Mouse (Mus musculus) stomach, embryonic 14.5 days (tissue): ENCODE data around the gene Gpx4. TPM values are rescaled to one million over a fixed set of nuclear protein-coding genes. Genes with fewer than 3 reads are reported as not detected.
"Not testable (repeated sequence)": the region's sequence is repeated elsewhere in the genome, so short reads cannot be mapped to it uniquely, and the experiment has no call there.

Experiments
- ATAC-seq: fragments of 200-750 bp; cut with Nextera tagmentation; 2 replicates; pipeline ENCODE4 v1.8.0; 2017; ENCODE audit warnings: low read depth, moderate TSS enrichment; ENCODE audit not compliant: insufficient number of reproducible peaks, insufficient read depth, low FRiP score
- H3K27ac ChIP-seq: fragments of 300-500 bp; sonication (generic); 2 replicates; pipeline ENCODE4 v1.5.1; 2014; ENCODE audit warnings: mild to moderate bottlenecking, low read length, moderate library complexity, mixed read lengths
- H3K27me3 ChIP-seq: fragments of 300-500 bp; sonication (generic); 2 replicates; pipeline ENCODE4 v1.6.1; 2014; ENCODE audit warnings: low read length, control low read depth, mixed read lengths; ENCODE audit not compliant: control insufficient read depth, insufficient read depth
- H3K36me3 ChIP-seq: fragments of 300-500 bp; sonication (generic); 2 replicates; pipeline ENCODE4 v1.6.1; 2014; ENCODE audit warnings: mild to moderate bottlenecking, control low read depth, low read length, moderate library complexity, mixed read lengths; ENCODE audit not compliant: control insufficient read depth, insufficient read depth
- H3K4me1 ChIP-seq: fragments of 300-500 bp; sonication (generic); 2 replicates; pipeline ENCODE4 v1.6.1; 2014; ENCODE audit warnings: low read length, control low read depth, mixed read lengths; ENCODE audit not compliant: control insufficient read depth, insufficient read depth
- H3K4me2 ChIP-seq: fragments of 300-500 bp; sonication (generic); replicated peaks from 2 replicates; pipeline ENCODE4 v1.6.1; 2014; ENCODE audit warnings: low read depth, low read length, control low read depth
- H3K4me3 ChIP-seq: fragments of 300-500 bp; sonication (generic); 2 replicates; pipeline ENCODE4 v1.5.1; 2014; ENCODE audit warnings: low read depth, low read length, control low read depth
- H3K9ac ChIP-seq: fragments of 300-500 bp; sonication (generic); replicated peaks from 2 replicates; pipeline ENCODE4 v1.6.1; 2014; ENCODE audit warnings: low read depth, mild to moderate bottlenecking, control low read depth, low read length, moderate library complexity, mixed read lengths
- H3K9me3 ChIP-seq: fragments of 300-500 bp; sonication (generic); 2 replicates; pipeline ENCODE4 v1.6.1; 2016; ENCODE audit warnings: low read depth, low read length, control low read depth; ENCODE audit not compliant: control insufficient read depth
- WGBS: fragments of 180-500 bp; shearing (Covaris S2); extraction: QIAGEN DNeasy Blood & Tissue Kit; methylation state at CpG from one replicate; pipeline ENCODE4 v1.1.7; 2014; 5-methylcytosine and 5-hydroxymethylcytosine counted together
- polyA plus RNA-seq: library from polyadenylated mRNA; unstranded; fragments of >200 nt; fragmentation: Nextera tagmentation; extraction: Ambion mirVana; gene quantifications from 2 replicates; pipeline ENCODE4 v1.2.1, GENCODE M21; 2014

The Gpx4 gene
- polyA plus RNA-seq, 1 experiment from 2014 or later: 466 TPM

DNA sequence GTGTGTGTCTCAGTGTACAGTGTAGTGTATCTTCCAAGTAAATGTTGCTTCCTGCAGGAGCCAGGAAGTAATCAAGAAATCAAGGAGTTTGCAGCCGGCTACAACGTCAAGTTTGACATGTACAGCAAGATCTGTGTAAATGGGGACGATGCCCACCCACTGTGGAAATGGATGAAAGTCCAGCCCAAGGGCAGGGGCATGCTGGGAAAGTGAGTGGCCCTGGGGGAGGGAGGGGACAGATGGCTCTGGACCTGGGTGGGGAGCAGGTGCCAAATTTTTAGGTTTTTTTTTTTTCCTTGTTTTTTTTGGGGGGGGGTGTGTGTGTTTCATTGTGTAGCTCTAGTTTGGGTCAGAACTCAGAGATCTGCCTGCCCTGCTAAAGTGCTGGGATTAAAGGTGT, 7.9 kb downstream of the Gpx4 start:
- Histone ChIP-seq H3K4me1 (peaks cover 25% of the 10 kb centered on the region; the same call in 1 of the 2 replicates), H3K4me2 (peak overlapping the region; percentile 82), H3K36me3 (peaks cover 31% of the 10 kb centered on the region), H3K4me3 (peak overlapping the region; percentile 66; the same call in 1 of the 2 replicates), H3K9ac (peak overlapping the region; percentile 80; the same call in 1 of the 2 replicates)
- not testable (repeated sequence) for ATAC-seq, H3K9me3 ChIP-seq, H3K27me3 ChIP-seq, H3K27ac ChIP-seq
- 33% methylated on average over 3 of the region's 3 CpGs for WGBS

DNA sequence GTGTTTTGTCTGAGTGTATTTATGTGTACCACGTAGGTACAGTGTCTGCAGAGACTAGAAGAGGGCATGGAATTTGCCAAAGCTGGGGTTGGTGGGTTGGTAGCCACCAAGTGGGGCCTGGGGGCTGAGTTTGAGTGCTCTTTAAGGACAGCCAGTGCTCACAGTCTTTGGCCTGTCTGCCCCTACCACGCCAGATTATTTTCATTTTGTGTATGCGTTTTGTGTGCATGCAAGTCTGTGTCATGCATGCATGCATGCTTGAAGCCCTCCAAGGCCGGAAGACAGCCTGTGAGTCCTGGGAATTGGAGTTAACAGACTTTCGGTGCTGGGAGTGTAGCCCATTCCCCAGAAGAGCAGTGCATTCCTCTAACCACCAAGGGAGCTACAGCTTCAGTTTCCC, 8.4 kb downstream of the Gpx4 start:
- Histone ChIP-seq H3K9ac (no peak overlapping the region), H3K4me3 (0 out of 2 replicates have a peak overlapping the region, but pooled peaks have one; percentile 66), H3K27me3 (no peaks in the 10 kb centered on the region), H3K36me3 (peaks cover 31% of the 10 kb centered on the region), H3K27ac (no peak overlapping the region), H3K4me2 (peak overlapping the region; percentile 82), H3K9me3 (no peaks in the 10 kb centered on the region), H3K4me1 (peaks cover 25% of the 10 kb centered on the region; the same call in 1 of the 2 replicates)
- no peak for ATAC-seq
- WGBS: 76% methylated on average over 5 of the region's 5 CpGs

DNA sequence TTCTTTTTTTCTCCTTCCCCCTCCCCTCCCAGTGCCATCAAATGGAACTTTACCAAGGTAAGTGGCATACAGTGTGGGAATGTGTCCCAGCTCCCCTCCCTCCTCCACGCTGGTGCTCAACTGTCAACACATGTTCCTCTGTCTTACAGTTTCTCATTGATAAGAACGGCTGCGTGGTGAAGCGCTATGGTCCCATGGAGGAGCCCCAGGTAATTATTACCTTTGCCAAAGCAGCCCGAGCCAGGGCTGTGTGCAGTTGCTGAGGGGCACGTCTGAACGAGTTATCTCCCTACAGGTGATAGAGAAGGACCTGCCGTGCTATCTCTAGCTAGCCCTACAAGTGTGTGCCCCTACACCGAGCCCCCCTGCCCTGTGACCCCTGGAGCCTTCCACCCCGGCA, 8.9 kb downstream of the Gpx4 start:
- WGBS: 78% methylated on average over 9 of the region's 10 CpGs
- Histone ChIP-seq H3K4me1 (peaks cover 25% of the 10 kb centered on the region; the same call in 1 of the 2 replicates), H3K4me2 (no peak overlapping the region; the same call in 1 of the 2 replicates), H3K9me3 (no peaks in the 10 kb centered on the region), H3K9ac (no peak overlapping the region), H3K27me3 (no peaks in the 10 kb centered on the region), H3K27ac (no peak overlapping the region), H3K4me3 (no peak overlapping the region), H3K36me3 (peaks cover 31% of the 10 kb centered on the region)
- ATAC-seq: no peak

DNA sequence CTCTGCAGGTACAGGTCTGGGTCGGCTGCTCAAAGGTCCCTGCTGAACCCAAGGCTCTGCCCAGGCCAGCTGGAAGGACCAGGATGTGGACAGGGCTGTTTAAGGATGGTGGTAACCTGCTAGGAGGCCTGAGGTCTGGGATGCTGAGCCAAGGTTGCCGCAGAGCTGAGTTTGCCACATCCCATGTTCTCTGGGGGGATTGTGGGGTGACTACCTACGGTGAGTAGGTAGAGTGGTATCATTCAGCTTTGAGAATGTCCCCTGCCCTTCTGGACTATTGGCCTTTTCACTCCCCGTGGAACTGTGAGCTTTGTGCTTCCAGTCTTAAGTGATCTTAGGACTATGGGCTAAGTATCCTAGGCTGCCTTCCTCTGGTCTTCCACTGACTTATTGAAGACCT, 9.5 kb downstream of the Gpx4 start:
- no peaks in the 10 kb centered on the region for H3K9me3 ChIP-seq
- H3K4me3 ChIP-seq: no peak overlapping the region
- no peak overlapping the region for H3K27ac ChIP-seq
- H3K27me3 ChIP-seq: no peaks in the 10 kb centered on the region
- H3K9ac ChIP-seq: no peak overlapping the region
- no peak overlapping the region for H3K4me2 ChIP-seq
- peaks cover 34% of the 10 kb centered on the region for H3K36me3 ChIP-seq
- 92% methylated on average over 4 of the region's 4 CpGs for WGBS
- H3K4me1 ChIP-seq: peaks cover 24% of the 10 kb centered on the region; the same call in 1 of the 2 replicates
- ATAC-seq: no peak

DNA sequence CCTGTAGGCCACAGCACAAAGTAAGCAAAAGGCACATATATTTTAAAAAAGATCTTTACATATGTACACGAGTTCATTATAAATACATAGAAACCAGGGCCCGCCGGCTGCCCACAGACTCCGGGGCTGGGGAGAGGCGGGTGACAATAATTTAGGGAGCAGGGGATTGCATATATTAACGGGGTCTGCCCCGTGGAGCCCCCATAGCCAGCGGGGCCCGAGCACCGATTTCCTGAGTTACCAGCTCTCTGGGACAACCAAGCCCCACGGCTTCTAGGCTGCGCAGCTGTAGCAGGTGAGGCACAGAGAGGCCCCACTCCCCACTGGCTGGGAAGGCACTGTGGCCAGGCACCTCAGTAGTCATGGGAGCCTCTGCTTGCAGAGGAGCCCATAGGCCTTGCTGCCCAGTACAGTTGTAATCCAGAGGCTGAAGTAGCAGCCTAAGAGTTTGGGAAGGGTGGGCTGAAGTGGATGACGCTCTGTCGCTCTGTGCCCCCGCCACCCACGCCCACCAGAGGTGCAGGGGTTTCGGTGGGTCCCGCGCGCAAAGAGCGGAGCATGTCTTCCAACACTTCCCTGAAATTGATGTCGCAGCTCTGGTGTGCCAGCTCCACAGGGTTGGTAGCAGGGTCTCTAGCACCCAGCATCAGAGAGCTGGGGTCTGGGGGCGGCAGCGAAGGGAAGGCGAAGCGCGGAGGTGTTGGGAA, 10.2 kb downstream of the Gpx4 start:
- peaks cover 35% of the 10 kb centered on the region for H3K36me3 ChIP-seq

DNA sequence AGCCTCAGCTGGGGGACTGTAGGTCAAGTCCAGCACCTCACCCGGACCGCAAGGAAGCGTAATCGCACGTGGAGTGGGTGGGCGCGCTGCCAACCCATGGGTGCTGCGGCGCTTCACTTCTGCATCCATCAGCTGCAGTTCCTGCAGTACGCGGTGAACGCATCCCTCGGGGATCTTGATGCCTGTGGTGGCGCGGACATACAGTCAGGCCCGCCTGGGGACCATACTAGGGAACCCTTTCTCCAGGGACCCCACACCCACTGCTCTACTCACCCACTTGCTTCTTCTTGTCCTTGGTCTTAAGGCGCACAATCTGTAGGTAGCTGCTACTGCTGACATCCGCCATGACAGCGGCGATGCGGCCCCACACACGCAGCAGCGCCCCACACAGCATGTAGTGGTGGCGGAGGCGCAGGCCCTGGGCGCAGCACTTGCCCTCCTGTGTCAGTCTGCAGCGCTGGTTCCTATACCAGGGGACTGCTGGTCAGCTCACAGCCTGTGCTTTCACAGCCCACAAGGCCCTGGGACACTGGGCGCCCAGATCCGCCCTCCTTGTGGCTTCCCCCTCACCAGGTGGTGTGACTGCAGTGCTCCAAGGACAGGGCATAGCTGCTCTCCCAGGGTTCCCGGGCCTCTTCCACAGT, 10.8 kb downstream of the Gpx4 start:
- 73% methylated on average over 30 of the region's 30 CpGs for WGBS
- peaks cover 40% of the 10 kb centered on the region for H3K36me3 ChIP-seq

More for the DNA sequence above, 10.2 kb downstream of the Gpx4 start:
- Histone ChIP-seq H3K4me3 (no peak overlapping the region), H3K4me1 (peaks cover 18% of the 10 kb centered on the region; the same call in 1 of the 2 replicates), H3K9me3 (no peaks in the 10 kb centered on the region), H3K27ac (no peak overlapping the region), H3K9ac (no peak overlapping the region), H3K4me2 (no peak overlapping the region), H3K27me3 (no peaks in the 10 kb centered on the region)
- ATAC-seq: no peak
- WGBS: 92% methylated on average over 27 of the region's 27 CpGs

DNA sequence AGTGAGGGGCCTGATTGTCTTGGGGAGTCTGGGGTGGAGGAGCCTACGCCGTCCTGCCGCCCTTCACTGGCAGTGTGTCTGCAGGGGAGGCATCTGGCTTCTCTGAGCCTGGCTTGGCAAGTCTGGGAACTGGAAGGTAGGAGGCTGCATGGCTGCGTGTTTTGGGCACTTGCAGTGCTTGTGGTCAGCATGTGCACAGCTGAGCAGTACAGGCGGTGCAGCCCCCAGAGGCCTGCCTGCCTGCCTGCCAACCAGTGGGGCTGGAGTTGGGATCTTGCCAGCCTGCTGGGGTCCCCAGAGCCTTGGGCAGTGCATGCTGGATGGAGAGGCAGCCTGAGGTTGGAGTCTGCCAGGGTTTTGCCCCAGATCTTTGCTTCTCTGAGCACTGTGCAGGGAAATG, 16.1 kb downstream of the Gpx4 start:
- no peaks in the 10 kb centered on the region for H3K9me3 ChIP-seq
- no peaks in the 10 kb centered on the region for H3K4me1 ChIP-seq
- H3K9ac ChIP-seq: no peak overlapping the region
- peaks cover 35% of the 10 kb centered on the region for H3K36me3 ChIP-seq
- WGBS: 94% methylated on average over 5 of the region's 5 CpGs
- H3K4me2 ChIP-seq: no peak overlapping the region
- no peak overlapping the region for H3K4me3 ChIP-seq
- ATAC-seq: no peak
- no peaks in the 10 kb centered on the region for H3K27me3 ChIP-seq
- H3K27ac ChIP-seq: no peak overlapping the region

More for the DNA sequence above, 10.8 kb downstream of the Gpx4 start:
- Histone ChIP-seq H3K4me3 (no peak overlapping the region), H3K4me1 (peaks cover 14% of the 10 kb centered on the region; the same call in 1 of the 2 replicates), H3K27ac (no peak overlapping the region), H3K9me3 (no peaks in the 10 kb centered on the region), H3K27me3 (no peaks in the 10 kb centered on the region), H3K4me2 (no peak overlapping the region), H3K9ac (no peak overlapping the region)
- no peak for ATAC-seq

DNA sequence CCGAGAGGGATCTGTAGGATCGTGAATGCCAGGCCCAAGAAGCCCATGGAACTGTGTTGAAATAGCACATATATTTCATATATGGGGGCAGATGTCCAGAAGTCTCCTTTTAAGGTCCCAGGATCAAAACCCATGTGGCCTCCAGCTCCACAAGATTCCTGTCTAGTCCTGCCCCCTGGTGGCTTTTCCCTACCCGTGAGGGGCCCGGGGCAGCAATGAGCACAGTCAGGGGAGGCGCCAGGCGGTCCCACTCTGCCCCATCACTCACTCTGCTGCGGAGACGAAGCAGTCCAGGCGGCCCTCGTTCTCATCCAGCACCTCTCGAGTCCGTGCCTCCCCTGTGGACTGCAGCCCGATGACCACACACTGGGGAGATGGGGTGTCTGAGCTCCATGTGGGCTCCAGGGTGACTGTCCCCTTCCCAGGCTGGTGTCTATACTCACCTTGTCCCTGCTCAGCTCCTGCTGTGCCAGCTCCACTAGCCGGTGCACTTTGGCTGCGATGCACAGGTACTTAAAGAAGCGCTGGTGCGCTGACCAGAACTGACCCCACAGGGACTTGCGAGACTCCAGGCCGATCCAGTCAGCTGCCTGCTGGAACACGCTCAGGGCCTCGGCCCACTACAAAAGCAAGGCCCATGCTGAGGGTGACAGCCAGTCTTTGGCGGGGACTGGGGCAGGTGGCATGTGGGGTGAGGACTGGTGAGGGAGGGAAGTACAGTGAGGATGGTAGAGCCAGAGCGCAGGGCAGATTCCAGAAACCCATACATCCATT, 17.1 kb downstream of the Gpx4 start:
- H3K4me1 ChIP-seq: no peaks in the 10 kb centered on the region
- H3K9ac ChIP-seq: no peak overlapping the region
- H3K9me3 ChIP-seq: no peaks in the 10 kb centered on the region
- ATAC-seq: no peak
- H3K4me2 ChIP-seq: no peak overlapping the region
- no peaks in the 10 kb centered on the region for H3K27me3 ChIP-seq
- peaks cover 31% of the 10 kb centered on the region for H3K36me3 ChIP-seq
- no peak overlapping the region for H3K27ac ChIP-seq
- H3K4me3 ChIP-seq: no peak overlapping the region
- 67% methylated on average over 23 of the region's 23 CpGs for WGBS
